Mouse (Mus musculus): ENCODE data around the gene Dcdc2c.

Dcdc2c gene

GRCm38 (mm10) chr12:28552299-28552698 lies at the start of gene Dcdc2c:
Gene Dcdc2c, minus strand, starts transcription at chr12:28552399.
- DNase-seq (ENCODE audit: low read depth) = no peak

- no peak for DNase-seq (ENCODE audit: low read depth)
Measured at GRCm38 (mm10) chr12:28598526-28598991, 46.4 kb upstream of the Dcdc2c start.

- DNase-seq (ENCODE audit: low read depth) = no peak
Measured at GRCm38 (mm10) chr12:28598110-28598509, 45.9 kb upstream of the Dcdc2c start.

- DNase-seq (ENCODE audit: low read depth) = no peak
Measured at GRCm38 (mm10) chr12:28597699-28598098, 45.5 kb upstream of the Dcdc2c start.

- no peak for DNase-seq (ENCODE audit: low read depth)
Measured at GRCm38 (mm10) chr12:28596851-28597250, 44.7 kb upstream of the Dcdc2c start.

GRCm38 (mm10) chr12:28590428-28590827 lies 38.2 kb upstream of the Dcdc2c start:
- no peak for DNase-seq (ENCODE audit: low read depth)

- DNase-seq (ENCODE audit: low read depth) = peak; percentile 71
Measured at GRCm38 (mm10) chr12:28589090-28589868, 37.1 kb upstream of the Dcdc2c start.

- DNase-seq (ENCODE audit: low read depth) = no peak
Measured at GRCm38 (mm10) chr12:28587949-28588348, 35.8 kb upstream of the Dcdc2c start.

- DNase-seq (ENCODE audit: low read depth) = no peak
Measured at GRCm38 (mm10) chr12:28584036-28584435, 31.8 kb upstream of the Dcdc2c start.

- no peak for DNase-seq (ENCODE audit: low read depth)
Measured at GRCm38 (mm10) chr12:28582423-28582822, 30.2 kb upstream of the Dcdc2c start, which contains the start of gene Allc. Gene Allc, minus strand, starts transcription at chr12:28582523.

GRCm38 (mm10) chr12:28579132-28579531 lies 26.9 kb upstream of the Dcdc2c start:
- DNase-seq (ENCODE audit: low read depth) = peak; percentile 7

- no peak for DNase-seq (ENCODE audit: low read depth)
Measured at GRCm38 (mm10) chr12:28578147-28578546, 25.9 kb upstream of the Dcdc2c start.

GRCm38 (mm10) chr12:28575366-28576070 lies 23.3 kb upstream of the Dcdc2c start:
- no peak for DNase-seq (ENCODE audit: low read depth)

- DNase-seq (ENCODE audit: low read depth) = no peak
Measured at GRCm38 (mm10) chr12:28572241-28572640, 20.0 kb upstream of the Dcdc2c start.

GRCm38 (mm10) chr12:28551775-28552174 lies 424 bp downstream of the Dcdc2c start:
- DNase-seq (ENCODE audit: low read depth) = no peak

GRCm38 (mm10) chr12:28548887-28549286 lies 3.3 kb downstream of the Dcdc2c start:
- no peak for DNase-seq (ENCODE audit: low read depth)

- DNase-seq (ENCODE audit: low read depth) = no peak
Measured at GRCm38 (mm10) chr12:28514264-28514775, 37.9 kb downstream of the Dcdc2c start.

- DNase-seq (ENCODE audit: low read depth) = no peak
Measured at GRCm38 (mm10) chr12:28509699-28510280, 42.4 kb downstream of the Dcdc2c start.

GRCm38 (mm10) chr12:28494289-28494688 lies 57.9 kb downstream of the Dcdc2c start:
- DNase-seq (ENCODE audit: low read depth) = no peak

GRCm38 (mm10) chr12:28482483-28483160 lies 69.6 kb downstream of the Dcdc2c start:
- no peak for DNase-seq (ENCODE audit: low read depth)

GRCm38 (mm10) chr12:28460951-28461431 lies 91.2 kb downstream of the Dcdc2c start:
- DNase-seq (ENCODE audit: low read depth) = no peak

GRCm38 (mm10) chr12:28460523-28460922 lies 91.7 kb downstream of the Dcdc2c start:
- no peak for DNase-seq (ENCODE audit: low read depth)
